Mouse (Mus musculus) retina, postnatal 1 day (tissue): ENCODE results near the gene Smim11.

Experiments
- DNase-seq: peaks from one replicate; pipeline ENCODE4 v3.0.0-alpha.2; 2012

Gene Smim11

DNA sequence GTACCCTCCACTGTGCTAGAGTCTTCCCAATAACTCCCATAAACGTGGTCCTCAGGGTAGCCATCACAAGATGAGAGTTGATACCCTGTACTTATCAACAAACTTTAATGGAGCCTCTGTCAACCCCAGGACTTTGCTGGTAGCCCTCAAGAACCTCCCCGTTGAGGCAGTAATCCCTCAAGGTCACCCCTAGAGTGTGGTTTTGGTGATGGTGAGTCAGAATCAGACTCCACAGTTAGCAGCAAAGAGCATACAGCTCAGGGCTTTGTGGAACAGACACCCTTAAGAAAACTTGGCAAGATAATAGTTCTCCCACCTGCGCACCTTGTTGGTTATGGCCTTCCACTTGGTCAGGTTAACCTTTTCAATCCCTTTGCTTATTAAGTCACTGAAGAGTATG is 19.3 kb downstream of the Smim11 start:
- no peak for DNase-seq

DNA sequence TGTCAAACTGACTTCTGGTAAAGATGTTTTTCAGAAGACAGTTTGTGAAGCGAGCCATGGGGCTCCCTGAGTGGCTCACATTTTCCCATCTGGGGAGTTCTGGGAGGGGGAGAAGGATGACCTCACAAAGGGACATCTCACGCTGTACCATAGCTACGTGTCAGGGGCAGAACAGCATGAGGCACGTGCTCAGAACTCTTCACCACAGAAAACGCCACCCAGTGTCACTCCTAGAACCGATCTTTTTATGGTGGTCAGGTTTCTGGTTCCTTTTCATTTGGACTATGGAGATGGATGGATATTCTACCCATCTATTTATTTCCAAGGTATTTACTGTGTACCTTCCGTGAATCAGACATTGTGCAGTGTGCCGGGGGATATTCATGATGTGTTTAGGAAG is 20.3 kb downstream of the Smim11 start, which contains the start of gene Fam243:
Gene Fam243 (minus strand): TSS at position 101 of the 400 bp plus-strand sequence.
- DNase-seq = no peak

GRCm38 (mm10) chr16:92324309-92325061 is 23.4 kb downstream of the Smim11 start:
- DNase-seq = no peak

GRCm38 (mm10) chr16:92325062-92325406 is 23.9 kb downstream of the Smim11 start:
- DNase-seq = no peak

- no peak for DNase-seq
Measured at GRCm38 (mm10) chr16:92327911-92328310, 26.8 kb downstream of the Smim11 start.

DNA sequence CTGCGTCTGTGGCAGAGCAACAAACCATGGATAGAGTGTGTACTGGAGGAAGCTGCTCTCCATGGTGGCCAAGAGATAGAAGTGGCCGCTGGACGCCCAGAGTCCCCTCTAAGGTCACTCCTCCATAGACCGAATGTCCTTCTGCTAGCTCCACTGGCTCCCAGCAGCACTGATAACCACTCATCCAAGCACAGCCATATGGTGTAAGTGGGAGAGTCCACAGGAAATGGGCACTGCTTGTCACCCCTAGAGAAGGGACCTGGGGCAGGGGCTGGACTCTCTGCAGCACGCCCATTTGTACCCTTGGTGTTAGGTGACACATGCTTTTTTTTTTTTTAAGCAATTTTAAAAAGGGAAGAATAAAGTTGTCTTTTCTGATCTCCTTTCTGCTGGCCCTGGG is 29.9 kb downstream of the Smim11 start:
- no peak for DNase-seq

DNA sequence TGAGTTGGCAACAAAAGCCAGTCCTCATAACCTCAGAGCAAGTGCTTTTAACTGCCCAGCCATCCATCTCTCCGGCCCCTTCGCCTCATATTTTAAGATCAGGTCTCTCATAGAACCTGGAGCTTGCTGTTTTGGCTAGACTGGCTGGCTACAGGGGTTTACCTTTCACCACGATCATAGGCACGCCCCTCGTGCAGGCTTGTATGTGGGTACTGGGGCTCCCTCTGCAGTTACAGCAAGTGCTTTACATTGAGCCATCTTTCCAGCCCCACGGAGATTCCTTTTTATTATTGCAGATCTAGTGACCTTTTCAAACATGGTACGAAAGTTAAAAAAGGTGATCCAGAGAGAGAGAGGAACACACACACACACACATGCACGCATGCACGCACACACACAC is 33.5 kb downstream of the Smim11 start:
- no peak for DNase-seq

DNA sequence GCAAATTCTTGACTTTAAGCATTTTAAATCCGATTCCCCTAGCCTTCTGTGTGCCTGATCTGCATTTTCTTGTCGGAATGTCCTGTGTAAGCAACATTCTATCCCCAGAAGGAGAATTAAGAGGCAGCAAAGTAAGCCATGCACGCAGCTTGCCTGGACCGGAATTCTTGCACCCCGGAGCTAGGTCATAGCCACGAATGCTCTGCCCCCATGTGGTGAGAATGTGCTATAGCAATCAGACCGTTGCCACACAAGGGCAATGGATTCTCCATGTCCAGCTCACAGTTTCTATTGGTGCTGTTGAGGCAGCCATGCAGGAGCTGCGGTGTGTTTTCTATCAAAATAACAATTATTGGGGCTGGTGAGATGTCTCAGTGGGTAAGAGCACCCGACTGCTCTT is 35.2 kb downstream of the Smim11 start:
- DNase-seq = peak; percentile 89

- peak; percentile 83 for DNase-seq
Measured at GRCm38 (mm10) chr16:92340612-92341511, 39.8 kb downstream of the Smim11 start.

DNA sequence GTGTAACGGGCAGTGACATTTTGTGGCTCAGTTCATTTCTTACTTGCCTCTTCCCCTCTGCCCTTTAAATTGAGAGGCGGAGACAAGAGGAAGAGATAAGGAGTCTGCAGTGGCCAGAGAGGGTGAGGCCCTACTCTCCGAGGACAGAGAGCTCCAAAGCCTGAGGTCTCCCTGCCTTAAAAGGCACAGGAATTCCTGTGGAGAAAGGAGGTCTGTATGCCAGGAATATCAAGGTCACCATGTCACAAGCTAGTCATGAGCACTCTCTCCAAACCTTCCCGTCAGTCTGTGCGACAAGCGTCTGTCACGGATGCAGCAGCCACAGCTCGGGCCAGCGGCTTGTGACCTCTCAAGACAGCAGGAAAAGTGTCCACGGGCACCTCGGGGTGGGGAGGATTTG is 44.1 kb downstream of the Smim11 start:
- no peak for DNase-seq

GRCm38 (mm10) chr16:92346297-92346916 is 45.3 kb downstream of the Smim11 start:
- DNase-seq = peak; percentile 88

DNA sequence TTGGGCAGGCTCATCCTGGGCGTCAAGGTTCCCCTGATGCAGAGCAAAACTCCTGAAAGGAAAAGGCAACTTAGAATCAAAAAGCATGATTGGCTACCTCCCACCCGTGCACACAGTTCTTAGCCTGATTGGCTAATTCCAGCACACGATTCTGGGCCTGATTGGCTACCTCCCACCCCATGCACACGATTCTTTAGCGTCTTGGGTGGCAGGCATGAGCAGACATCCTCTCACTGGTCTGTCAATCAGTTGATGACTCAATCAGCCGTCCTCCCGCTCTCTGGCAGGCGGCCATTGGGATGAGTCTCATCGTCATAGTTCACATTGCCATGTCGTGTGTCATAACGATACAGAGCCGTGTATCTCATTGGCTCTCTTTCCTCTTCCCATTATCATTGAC is 47.9 kb downstream of the Smim11 start:
- no peak for DNase-seq

DNA sequence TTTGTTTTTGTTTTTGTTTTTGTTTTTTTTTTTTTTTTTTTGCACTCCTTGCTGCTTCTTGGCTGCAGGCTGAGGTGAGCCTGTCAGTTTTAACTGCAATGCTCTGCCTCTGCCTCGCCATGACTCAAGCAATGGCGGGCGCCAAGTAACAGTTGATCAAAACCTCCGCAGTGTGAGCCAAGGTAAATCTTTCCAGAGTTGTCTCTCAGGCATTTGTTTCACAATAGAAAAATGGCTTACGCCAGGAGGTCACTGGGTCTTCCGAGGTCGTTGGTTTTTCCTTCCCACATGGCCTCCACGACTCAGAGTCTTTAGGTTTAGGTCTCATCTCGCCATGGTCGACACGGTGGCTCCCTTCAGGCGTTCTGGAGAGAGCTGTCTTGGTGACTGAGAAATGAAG is 52.2 kb downstream of the Smim11 start:
- no peak for DNase-seq

GRCm38 (mm10) chr16:92353897-92354296 is 52.8 kb downstream of the Smim11 start:
- DNase-seq = no peak

DNA sequence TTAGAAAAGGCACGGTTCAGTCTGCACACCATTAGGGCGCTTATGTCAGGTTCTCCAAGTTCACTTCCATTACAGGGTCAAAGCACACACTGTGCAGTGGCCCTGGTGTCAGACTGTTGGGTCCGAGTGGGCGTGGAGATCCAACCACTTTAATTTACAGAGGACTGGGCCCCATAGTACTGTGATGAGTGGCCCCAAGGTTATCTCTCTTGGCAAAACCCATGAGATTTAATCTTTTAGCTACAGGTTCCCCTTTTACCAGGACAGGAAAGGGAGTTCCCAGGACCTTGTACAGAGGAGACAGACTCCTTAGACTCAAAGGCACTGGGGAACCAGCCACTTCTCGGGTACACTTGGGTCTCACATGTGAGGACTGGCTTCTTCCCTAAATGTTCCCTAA is 54.3 kb downstream of the Smim11 start:
- no peak for DNase-seq

DNA sequence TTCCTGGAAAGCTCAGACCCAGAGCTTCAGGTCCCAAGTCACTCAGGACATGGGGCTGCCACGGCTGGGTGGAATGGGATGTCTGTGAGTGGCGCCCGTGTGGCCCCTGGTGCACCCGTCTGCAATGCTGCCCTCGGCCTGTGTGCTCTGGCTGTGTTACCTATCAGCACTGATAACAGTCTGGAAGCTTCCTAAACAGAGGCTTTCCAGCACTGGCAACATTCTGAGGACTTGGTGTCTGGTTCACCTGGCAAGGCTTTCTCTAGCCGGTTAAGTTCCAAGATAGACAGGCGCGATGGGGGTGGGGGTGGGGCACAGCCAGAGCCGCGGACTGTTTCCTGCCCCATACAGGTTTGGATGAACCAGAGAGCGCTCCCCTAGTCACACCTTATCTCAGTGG is 54.9 kb downstream of the Smim11 start:
- DNase-seq = no peak

DNA sequence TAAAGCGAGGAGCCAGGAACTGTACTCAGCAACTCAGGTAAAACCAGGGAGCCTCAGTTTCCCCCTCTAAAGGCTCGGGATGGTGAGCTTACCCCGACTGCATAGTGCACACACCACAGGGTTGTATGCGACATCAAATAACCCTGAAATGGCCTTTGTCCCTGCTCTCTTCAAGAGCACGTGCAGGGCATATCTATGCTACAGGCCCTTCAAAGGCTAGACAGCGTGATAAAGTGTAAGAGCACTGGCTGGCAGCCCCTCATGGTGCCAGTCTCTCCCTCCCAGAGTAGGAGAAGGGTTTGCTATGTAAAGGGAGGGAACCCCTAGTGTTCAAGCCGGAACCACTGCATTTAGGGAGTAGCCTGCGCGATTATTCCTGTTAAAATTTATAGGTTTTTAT is 55.9 kb downstream of the Smim11 start:
- DNase-seq = no peak

- DNase-seq = peak; percentile 75
Measured at GRCm38 (mm10) chr16:92357566-92357965, 56.5 kb downstream of the Smim11 start.

GRCm38 (mm10) chr16:92358734-92359133 is 57.6 kb downstream of the Smim11 start:
- peak; percentile 56 for DNase-seq

DNA sequence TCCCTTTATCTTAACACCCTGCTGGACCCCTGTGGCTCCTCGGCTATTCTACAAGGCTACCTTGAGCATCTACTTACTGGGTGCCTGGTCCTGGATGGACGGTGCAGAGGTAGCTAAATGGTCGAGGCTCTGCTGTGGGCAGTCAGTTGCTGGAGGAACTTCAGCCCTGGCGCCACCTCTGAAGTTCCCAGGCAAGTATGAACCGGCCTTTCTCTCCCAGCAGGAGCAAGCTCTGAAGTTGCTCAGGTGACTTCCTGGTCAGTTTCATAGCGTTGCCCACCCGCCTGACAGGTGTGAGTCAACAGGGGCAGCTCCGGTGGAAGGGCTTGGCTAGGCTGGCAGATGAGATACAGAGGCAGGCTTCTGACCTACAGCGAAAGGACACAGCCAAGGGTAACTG is 58.1 kb downstream of the Smim11 start, which contains the start of gene Kcne1:
Gene Kcne1 (minus strand): TSS at position 240 of the 400 bp plus-strand sequence.
- DNase-seq = no peak

DNA sequence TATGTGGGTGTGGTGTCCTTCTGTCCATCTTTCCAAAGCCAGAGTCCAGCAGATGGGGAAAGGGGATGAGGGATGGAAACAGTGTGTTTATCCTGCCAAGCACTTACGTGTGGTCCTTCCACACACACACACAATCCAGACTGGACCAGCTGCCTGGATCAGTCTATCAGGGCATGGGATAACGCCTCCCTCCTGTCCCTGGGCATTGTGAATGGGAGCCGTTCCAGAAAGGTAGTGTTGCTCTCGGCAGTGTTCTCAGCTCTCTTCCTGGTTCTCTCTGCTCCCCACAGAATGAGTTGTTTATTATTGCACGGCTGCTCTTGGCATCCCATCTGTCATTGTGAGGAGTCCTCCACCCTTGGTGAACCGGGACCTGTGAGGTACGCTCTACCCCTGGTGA is 59.6 kb downstream of the Smim11 start:
- no peak for DNase-seq
